Mouse (Mus musculus) kidney, embryonic 15.5 days (tissue): ENCODE data around the gene Samd1. TPM values are rescaled to one million over a fixed set of nuclear protein-coding genes. Genes with fewer than 3 reads are reported as not detected.
"Not testable (repeated sequence)": the region's sequence is repeated elsewhere in the genome, so short reads cannot be mapped to it uniquely, and the experiment has no call there.

Source experiments
- ATAC-seq: fragments of 200-750 bp; cut with Nextera tagmentation; replicated peaks from 2 replicates; pipeline ENCODE4 v1.8.0; 2017; ENCODE audit warnings: moderate TSS enrichment; ENCODE audit not compliant: low FRiP score
- H3K27ac ChIP-seq: fragments of 300-500 bp; sonication (generic); 2 replicates; pipeline ENCODE4 v1.5.1; 2015; ENCODE audit warnings: mild to moderate bottlenecking, inconsistent platforms
- H3K27me3 ChIP-seq: fragments of 300-500 bp; sonication (generic); 2 replicates; pipeline ENCODE4 v1.6.1; 2015; ENCODE audit warnings: inconsistent platforms
- H3K36me3 ChIP-seq: fragments of 300-500 bp; sonication (generic); 2 replicates; pipeline ENCODE4 v1.6.1; 2015; ENCODE audit warnings: inconsistent platforms
- H3K4me1 ChIP-seq: fragments of 300-500 bp; sonication (generic); 2 replicates; pipeline ENCODE4 v1.6.1; 2015; ENCODE audit warnings: inconsistent platforms
- H3K4me2 ChIP-seq: fragments of 300-500 bp; sonication (generic); 2 replicates; pipeline ENCODE4 v1.6.1; 2015; ENCODE audit warnings: moderate library complexity, mild to moderate bottlenecking, inconsistent platforms
- H3K4me3 ChIP-seq: fragments of 300-500 bp; sonication (generic); replicated peaks from 2 replicates; pipeline ENCODE4 v1.5.1; 2015; ENCODE audit warnings: mild to moderate bottlenecking, inconsistent platforms
- H3K9ac ChIP-seq: fragments of 300-500 bp; sonication (generic); 2 replicates; pipeline ENCODE4 v1.6.1; 2015; ENCODE audit warnings: mild to moderate bottlenecking, inconsistent platforms
- H3K9me3 ChIP-seq: fragments of 300-500 bp; sonication (generic); replicated peaks from 2 replicates; pipeline ENCODE4 v1.6.1; 2016; ENCODE audit warnings: inconsistent platforms
- WGBS: fragments of 180-500 bp; shearing (Covaris S2); methylation state at CpG from one replicate; pipeline ENCODE4 v1.1.7; 2015; ENCODE audit warnings: mixed read lengths; 5-methylcytosine and 5-hydroxymethylcytosine counted together
- polyA plus RNA-seq: library from polyadenylated mRNA; unstranded; fragments of >200 nt; fragmentation: Nextera tagmentation; extraction: Ambion mirVana; gene quantifications from 2 replicates; pipeline ENCODE4 v1.2.1, GENCODE M21; 2015

The Samd1 gene
- polyA plus RNA-seq, 1 experiment from 2014 or later, result 11.5 TPM

GRCm38 (mm10) chr8:84003612-84004246 lies 6.3 kb downstream of the Samd1 start:
- peak overlapping the region; percentile 59 for H3K4me3 ChIP-seq
- peak overlapping the region; percentile 63 for H3K9ac ChIP-seq
- H3K4me1 ChIP-seq, result peaks cover 46% of the 10 kb centered on the region
- 67% methylated on average over 6 of the region's 6 CpGs for WGBS
- H3K4me2 ChIP-seq, result peak overlapping the region; percentile 93
- peak overlapping the region; percentile 88 for H3K27ac ChIP-seq
- peaks cover 6% of the 10 kb centered on the region; the same call in 1 of the 2 replicates for H3K27me3 ChIP-seq
- ATAC-seq, result no peak
- H3K9me3 ChIP-seq, result no peaks in the 10 kb centered on the region
- peaks cover 36% of the 10 kb centered on the region for H3K36me3 ChIP-seq

- Histone ChIP-seq H3K27ac (peak overlapping the region; percentile 88), H3K36me3 (peaks cover 29% of the 10 kb centered on the region), H3K4me1 (peaks cover 38% of the 10 kb centered on the region), H3K9me3 (no peaks in the 10 kb centered on the region), H3K27me3 (peaks cover 6% of the 10 kb centered on the region; the same call in 1 of the 2 replicates), H3K4me3 (peak overlapping the region; percentile 59), H3K9ac (peak overlapping the region; percentile 63), H3K4me2 (peak overlapping the region; percentile 93)
- under 1% methylated on average over 30 of the region's 30 CpGs for WGBS
- peak; percentile 79 for ATAC-seq
Measured at GRCm38 (mm10) chr8:84004533-84005201, 7.2 kb downstream of the Samd1 start.

GRCm38 (mm10) chr8:84005502-84005901 lies 8.0 kb downstream of the Samd1 start:
- 90% methylated on average over 7 of the region's 7 CpGs for WGBS
- H3K4me3 ChIP-seq, H3K9ac ChIP-seq, H3K9me3 ChIP-seq, ATAC-seq, H3K4me2 ChIP-seq: not testable (repeated sequence)
- Histone ChIP-seq H3K27ac (peak overlapping the region; percentile 88; the same call in 1 of the 2 replicates), H3K27me3 (peaks cover 11% of the 10 kb centered on the region), H3K4me1 (peaks cover 41% of the 10 kb centered on the region), H3K36me3 (peaks cover 20% of the 10 kb centered on the region)

GRCm38 (mm10) chr8:84008362-84008761 lies 10.9 kb downstream of the Samd1 start:
- H3K36me3 ChIP-seq, result no peaks in the 10 kb centered on the region
- H3K27me3 ChIP-seq, result peaks cover 34% of the 10 kb centered on the region
- WGBS, result 32% methylated on average over 7 of the region's 7 CpGs
- no peak overlapping the region for H3K4me3 ChIP-seq
- no peak overlapping the region for H3K4me2 ChIP-seq
- H3K9me3 ChIP-seq, result no peaks in the 10 kb centered on the region
- no peak overlapping the region for H3K9ac ChIP-seq
- no peak overlapping the region for H3K27ac ChIP-seq
- peaks cover 47% of the 10 kb centered on the region for H3K4me1 ChIP-seq
- no peak for ATAC-seq

- Histone ChIP-seq H3K36me3 (no peaks in the 10 kb centered on the region), H3K4me1 (peaks cover 35% of the 10 kb centered on the region), H3K4me3 (no peak overlapping the region), H3K27ac (no peak overlapping the region), H3K9me3 (no peaks in the 10 kb centered on the region), H3K9ac (no peak overlapping the region), H3K4me2 (peak overlapping the region; percentile 95), H3K27me3 (peaks cover 36% of the 10 kb centered on the region)
- peak; percentile 7 for ATAC-seq
- WGBS, result 1% methylated on average over 11 of the region's 11 CpGs
Measured at GRCm38 (mm10) chr8:84009876-84010275, 12.4 kb downstream of the Samd1 start.

- H3K36me3 ChIP-seq, result no peaks in the 10 kb centered on the region
- peaks cover 32% of the 10 kb centered on the region for H3K4me1 ChIP-seq
- peak overlapping the region; percentile 95 for H3K4me2 ChIP-seq
- no peaks in the 10 kb centered on the region for H3K9me3 ChIP-seq
- peaks cover 36% of the 10 kb centered on the region for H3K27me3 ChIP-seq
- H3K9ac ChIP-seq, result peak overlapping the region; percentile 51; the same call in 1 of the 2 replicates
- no peak overlapping the region for H3K27ac ChIP-seq
- ATAC-seq, result peak; percentile 41; the same call in 1 of the 2 replicates
- WGBS, result 1% methylated on average over 83 of the region's 83 CpGs
- peak overlapping the region; percentile 54 for H3K4me3 ChIP-seq
Measured at GRCm38 (mm10) chr8:84010625-84011611, 13.4 kb downstream of the Samd1 start.

- Histone ChIP-seq H3K4me2 (peak within 1 kb of the TSS; percentile 95), H3K4me1 (peaks cover 32% of the 10 kb centered on the region), H3K4me3 (peak within 1 kb of the TSS; percentile 54), H3K9ac (peak within 1 kb of the TSS; percentile 51), H3K27me3 (peaks cover 36% of the 10 kb centered on the region), H3K9me3 (no peaks in the 10 kb centered on the region), H3K27ac (peak within 1 kb of the TSS; percentile 15; the same call in 1 of the 2 replicates), H3K36me3 (no peaks in the 10 kb centered on the region)
- WGBS, result under 1% methylated on average over 45 of the region's 45 CpGs
- peak; percentile 44 for ATAC-seq
Measured at GRCm38 (mm10) chr8:84011705-84012498, 14.4 kb downstream of the Samd1 start, which contains the start of gene 2210011C24Rik. Gene 2210011C24Rik (minus strand): TSS chr8:84012171.

- Histone ChIP-seq H3K9ac (peak overlapping the region; percentile 31; the same call in 1 of the 2 replicates), H3K4me2 (peak overlapping the region; percentile 95), H3K4me3 (peak overlapping the region; percentile 54), H3K27ac (peak overlapping the region; percentile 15; the same call in 1 of the 2 replicates), H3K36me3 (no peaks in the 10 kb centered on the region), H3K4me1 (peaks cover 32% of the 10 kb centered on the region), H3K9me3 (no peaks in the 10 kb centered on the region), H3K27me3 (peaks cover 36% of the 10 kb centered on the region)
- peak; percentile 44; the same call in 1 of the 2 replicates for ATAC-seq
- 6% methylated on average over 35 of the region's 35 CpGs for WGBS
Measured at GRCm38 (mm10) chr8:84012499-84013165, 15.2 kb downstream of the Samd1 start.

GRCm38 (mm10) chr8:84015833-84016232 lies 18.4 kb downstream of the Samd1 start:
- Histone ChIP-seq H3K9ac (no peak overlapping the region), H3K4me3 (no peak overlapping the region), H3K27me3 (peaks cover 33% of the 10 kb centered on the region), H3K9me3 (no peaks in the 10 kb centered on the region), H3K4me1 (peaks cover 32% of the 10 kb centered on the region), H3K4me2 (no peak overlapping the region), H3K27ac (no peak overlapping the region), H3K36me3 (no peaks in the 10 kb centered on the region)
- 96% methylated on average over 5 of the region's 5 CpGs for WGBS
- no peak for ATAC-seq

- WGBS, result 78% methylated on average over 9 of the region's 9 CpGs
- Histone ChIP-seq H3K27me3 (peaks cover 13% of the 10 kb centered on the region; the same call in 1 of the 2 replicates), H3K36me3 (no peaks in the 10 kb centered on the region), H3K9me3 (no peaks in the 10 kb centered on the region), H3K4me3 (no peak overlapping the region), H3K4me2 (no peak overlapping the region), H3K27ac (no peak overlapping the region), H3K9ac (no peak overlapping the region), H3K4me1 (peaks cover 48% of the 10 kb centered on the region)
- no peak for ATAC-seq
Measured at GRCm38 (mm10) chr8:84019738-84020137, 22.3 kb downstream of the Samd1 start.
